Mouse (Mus musculus) heart, adult 2 months (tissue): ENCODE data around the gene Ghsr. TPM values are rescaled to one million over a fixed set of nuclear protein-coding genes. Genes with fewer than 3 reads are reported as not detected.

ENCODE experiments used
- DNase-seq, 2 experiments: peaks; one replicate each; pipeline ENCODE4 v3.0.0; 2021
- H3K27ac ChIP-seq: fragments of 200-600 bp; 2 replicates; pipeline ENCODE4 v1.8.1; 2022
- H3K27me3 ChIP-seq: fragments of 200-500 bp; 2 replicates; pipeline ENCODE4 v1.6.1; 2012; ENCODE audit warnings: mild to moderate bottlenecking, low read length, inconsistent platforms, mixed read lengths; ENCODE audit not compliant: control insufficient read depth, insufficient read depth
- H3K36me3 ChIP-seq: fragments of 200-500 bp; 2 replicates; pipeline ENCODE4 v1.6.1; 2012; ENCODE audit warnings: low read length, inconsistent platforms; ENCODE audit not compliant: control insufficient read depth, insufficient read depth
- H3K4me1 ChIP-seq: fragments of 200-500 bp; 2 replicates; pipeline ENCODE4 v1.6.1; 2011; ENCODE audit warnings: low read length; ENCODE audit not compliant: control insufficient read depth, insufficient read depth
- H3K4me3 ChIP-seq: fragments of 200-600 bp; 2 replicates; pipeline ENCODE4 v1.8.1; 2022
- H3K79me2 ChIP-seq: fragments of 200-500 bp; replicated peaks from 2 replicates; pipeline ENCODE4 v1.6.1; 2012; ENCODE audit warnings: mild to moderate bottlenecking, inconsistent platforms, low read length, moderate library complexity, mixed read lengths; ENCODE audit not compliant: control insufficient read depth, insufficient read depth
- H3K9ac ChIP-seq: fragments of 200-500 bp; 2 replicates; pipeline ENCODE4 v1.6.1; 2012; ENCODE audit warnings: low read depth, mild to moderate bottlenecking, control low read depth, inconsistent platforms, low read length, mixed read lengths
- CTCF ChIP-seq: fragments of 200-600 bp; IDR thresholded peaks from 2 replicates; pipeline ENCODE4 v1.8.1; 2022; ENCODE audit warnings: antibody characterized with exemption, mild to moderate bottlenecking, moderate library complexity
- EP300 ChIP-seq: fragments of 200-500 bp; IDR thresholded peaks from 2 replicates; pipeline ENCODE4 v1.6.1; 2011; ENCODE audit warnings: low read depth, low read length, control low read depth; ENCODE audit not compliant: insufficient read depth
- POLR2A ChIP-seq: fragments of 200-500 bp; IDR thresholded peaks from 2 replicates; pipeline ENCODE4 v1.6.1; 2011; ENCODE audit warnings: mild to moderate bottlenecking, low read depth, low read length, control low read depth; ENCODE audit not compliant: insufficient read depth
- WGBS: fragments of 180-500 bp; shearing (Covaris S2); methylation state at CpG from one replicate; pipeline ENCODE4 v1.1.7; 2018; 5-methylcytosine and 5-hydroxymethylcytosine counted together
- intact Hi-C: fragments of 180-260 bp; cut with DNase I; formaldehyde crosslinking; loops from one replicate; pipeline ENCODE4 v1.15.1; 2025
- polyA plus RNA-seq: library from polyadenylated mRNA; depleted of rRNA; stranded (reverse); fragments of >200 nt; gene quantifications from 2 replicates; pipeline ENCODE4 v1.2.3, GENCODE M21; 2012
- total RNA-seq, 2 experiments: library from RNA; stranded (reverse); gene quantifications; 2 replicates each; pipeline ENCODE4 v1.2.3; 2021

The Ghsr gene
- total and polyA plus RNA-seq, 3 experiments: not detected

GRCm38 (mm10) chr3:27338887-27339286 is 32.3 kb upstream of the Ghsr start:
- DNase-seq: no peak
- Histone ChIP-seq H3K79me2 (no peaks in the 10 kb centered on the region), H3K9ac (no peak overlapping the region), H3K4me3 (no peak overlapping the region), H3K4me1 (peaks cover 1% of the 10 kb centered on the region; the same call in 1 of the 2 replicates), H3K27ac (no peak overlapping the region), H3K36me3 (peaks cover 5% of the 10 kb centered on the region), H3K27me3 (no peaks in the 10 kb centered on the region)
- intact Hi-C loops: loop anchor here (2.0 to 5.0 kb wide), 2 partner anchors 68 to 123 kb away; no protein-coding TSS in a partner anchor
- 54% methylated on average over 3 of the region's 3 CpGs for WGBS
- TF ChIP-seq POLR2A: no peak
- no peak for TF ChIP-seq CTCF
- no peak for TF ChIP-seq EP300

GRCm38 (mm10) chr3:27340757-27341156 is 30.4 kb upstream of the Ghsr start:
- Histone ChIP-seq H3K36me3 (peaks cover 5% of the 10 kb centered on the region), H3K27ac (no peak overlapping the region), H3K4me3 (no peak overlapping the region), H3K4me1 (peaks cover 1% of the 10 kb centered on the region; the same call in 1 of the 2 replicates), H3K27me3 (no peaks in the 10 kb centered on the region), H3K9ac (no peak overlapping the region), H3K79me2 (no peaks in the 10 kb centered on the region)
- TF ChIP-seq CTCF: no peak
- no peak for TF ChIP-seq EP300
- no peak for TF ChIP-seq POLR2A
- WGBS: 94% methylated on average over 5 of the region's 5 CpGs
- intact Hi-C loops: no loop called here
- no peak for DNase-seq

- Histone ChIP-seq H3K9ac (no peak overlapping the region), H3K79me2 (no peaks in the 10 kb centered on the region), H3K27me3 (no peaks in the 10 kb centered on the region), H3K27ac (no peak overlapping the region), H3K4me3 (no peak overlapping the region), H3K4me1 (peaks cover 1% of the 10 kb centered on the region; the same call in 1 of the 2 replicates), H3K36me3 (peaks cover 5% of the 10 kb centered on the region)
- intact Hi-C loops: no loop called here
- TF ChIP-seq CTCF (no peak), POLR2A (no peak), EP300 (no peak)
- WGBS: 58% methylated on average over 6 of the region's 6 CpGs
- DNase-seq: no peak
Observed at GRCm38 (mm10) chr3:27342462-27342861, 28.7 kb upstream of the Ghsr start.

- H3K79me2 ChIP-seq: no peaks in the 10 kb centered on the region
- TF ChIP-seq CTCF (peak; percentile 86), EP300 (no peak)
- DNase-seq: peak; percentile 52 to 66
- no peak overlapping the region for H3K27ac ChIP-seq
- no peak overlapping the region for H3K9ac ChIP-seq
- H3K36me3 ChIP-seq: no peaks in the 10 kb centered on the region
- no peaks in the 10 kb centered on the region for H3K4me1 ChIP-seq
- WGBS: 29% methylated on average over 6 of the region's 6 CpGs
- no peaks in the 10 kb centered on the region for H3K27me3 ChIP-seq
- no peak overlapping the region for H3K4me3 ChIP-seq
- intact Hi-C loops: loop anchor here (1.0 to 5.0 kb wide), 2 partner anchors 75 to 93 kb away; no protein-coding TSS in a partner anchor
Observed at GRCm38 (mm10) chr3:27345526-27345925, 25.6 kb upstream of the Ghsr start.

GRCm38 (mm10) chr3:27348462-27348861 is 22.7 kb upstream of the Ghsr start:
- 79% methylated on average over 5 of the region's 5 CpGs for WGBS
- Histone ChIP-seq H3K27ac (no peak overlapping the region), H3K4me1 (no peaks in the 10 kb centered on the region), H3K4me3 (no peak overlapping the region), H3K36me3 (no peaks in the 10 kb centered on the region), H3K79me2 (no peaks in the 10 kb centered on the region), H3K27me3 (no peaks in the 10 kb centered on the region), H3K9ac (no peak overlapping the region)
- no peak for TF ChIP-seq POLR2A
- TF ChIP-seq CTCF: no peak
- TF ChIP-seq EP300: no peak
- intact Hi-C loops: loop anchor here (5.0 kb wide), 1 partner anchor 96 kb away; no protein-coding TSS in a partner anchor
- no peak for DNase-seq

GRCm38 (mm10) chr3:27351105-27351504 is 20.0 kb upstream of the Ghsr start:
- H3K9ac ChIP-seq: no peak overlapping the region
- no peak overlapping the region for H3K4me3 ChIP-seq
- H3K4me1 ChIP-seq: no peaks in the 10 kb centered on the region
- WGBS: 53% methylated on average over 9 of the region's 9 CpGs
- H3K27me3 ChIP-seq: no peaks in the 10 kb centered on the region
- TF ChIP-seq POLR2A (no peak), EP300 (no peak)
- intact Hi-C loops: no loop called here
- no peaks in the 10 kb centered on the region for H3K79me2 ChIP-seq
- no peak for DNase-seq
- H3K27ac ChIP-seq: no peak overlapping the region
- no peaks in the 10 kb centered on the region for H3K36me3 ChIP-seq
